Mouse (Mus musculus) intestine, postnatal 0 days (tissue): ENCODE measurements around the gene Utp14b. TPM values are rescaled to one million over a fixed set of nuclear protein-coding genes. Genes with fewer than 3 reads are reported as not detected.

ENCODE experiments used
- ATAC-seq: fragments of 200-750 bp; cut with Nextera tagmentation; 2 replicates; pipeline ENCODE4 v1.8.0; 2017; ENCODE audit warnings: mild to moderate bottlenecking, moderate TSS enrichment, moderate library complexity
- H3K27ac ChIP-seq: fragments of 300-500 bp; sonication (generic); 2 replicates; pipeline ENCODE4 v1.5.1; 2014; ENCODE audit warnings: mild to moderate bottlenecking, low read depth, low read length, moderate library complexity
- H3K27me3 ChIP-seq: fragments of 300-500 bp; sonication (generic); replicated peaks from 2 replicates; pipeline ENCODE4 v1.6.1; 2014; ENCODE audit warnings: low read length, mixed read lengths; ENCODE audit not compliant: control insufficient read depth, insufficient read depth
- H3K36me3 ChIP-seq: fragments of 300-500 bp; sonication (generic); 2 replicates; pipeline ENCODE4 v1.6.1; 2014; ENCODE audit warnings: mild to moderate bottlenecking, moderate library complexity; ENCODE audit not compliant: control insufficient read depth, insufficient read depth
- H3K4me1 ChIP-seq: fragments of 300-500 bp; sonication (generic); replicated peaks from 2 replicates; pipeline ENCODE4 v1.6.1; 2014; ENCODE audit warnings: antibody characterized with exemption, low read length, mixed read lengths; ENCODE audit not compliant: control insufficient read depth, insufficient read depth
- H3K4me2 ChIP-seq: fragments of 300-500 bp; sonication (generic); replicated peaks from 2 replicates; pipeline ENCODE4 v1.6.1; 2014; ENCODE audit warnings: low read depth, mild to moderate bottlenecking, moderate library complexity
- H3K4me3 ChIP-seq: fragments of 300-500 bp; sonication (generic); 2 replicates; pipeline ENCODE4 v1.5.1; 2014; ENCODE audit warnings: low read depth, low read length
- H3K9ac ChIP-seq: fragments of 300-500 bp; sonication (generic); 2 replicates; pipeline ENCODE4 v1.6.1; 2014; ENCODE audit warnings: mild to moderate bottlenecking, low read depth, low read length
- H3K9me3 ChIP-seq: fragments of 300-500 bp; sonication (generic); 2 replicates; pipeline ENCODE4 v1.6.1; 2016; ENCODE audit warnings: mixed run types; ENCODE audit not compliant: control insufficient read depth
- CTCF ChIP-seq: sonication (generic); IDR thresholded peaks from 2 replicates; pipeline ENCODE4 v1.5.1; 2016; ENCODE audit warnings: low read depth, mild to moderate bottlenecking, control low read depth, antibody characterized with exemption, moderate library complexity
- whole genome bisulfite sequencing: fragments of 180-500 bp; shearing (Covaris S2); extraction: QIAGEN DNeasy Blood & Tissue Kit; methylation state at CpG from one replicate; pipeline ENCODE4 v1.1.7; 2014; 5-methylcytosine and 5-hydroxymethylcytosine counted together
- polyA plus RNA-seq: library from polyadenylated mRNA; unstranded; fragments of >200 nt; fragmentation: Nextera tagmentation; extraction: Ambion mirVana; gene quantifications from 2 replicates; pipeline ENCODE4 v1.2.1, GENCODE M21; 2015

Gene Utp14b
- polyA plus RNA-seq, 1 experiment from 2014 or later: 5.1 TPM

- Histone ChIP-seq H3K4me2 (no peak overlapping the region), H3K9ac (no peak overlapping the region), H3K4me1 (no peaks in the 10 kb centered on the region), H3K27me3 (no peaks in the 10 kb centered on the region), H3K36me3 (peaks cover 12% of the 10 kb centered on the region; the same call in 1 of the 2 replicates), H3K9me3 (no peaks in the 10 kb centered on the region), H3K27ac (no peak overlapping the region), H3K4me3 (no peak overlapping the region)
- ATAC-seq: no peak
- 79% methylated on average over 3 of the region's 3 CpGs for WGBS
- no peak for TF ChIP-seq CTCF
Observed at GRCm38 (mm10) chr1:78682291-78682690, 24.5 kb downstream of the Utp14b start.

DNA sequence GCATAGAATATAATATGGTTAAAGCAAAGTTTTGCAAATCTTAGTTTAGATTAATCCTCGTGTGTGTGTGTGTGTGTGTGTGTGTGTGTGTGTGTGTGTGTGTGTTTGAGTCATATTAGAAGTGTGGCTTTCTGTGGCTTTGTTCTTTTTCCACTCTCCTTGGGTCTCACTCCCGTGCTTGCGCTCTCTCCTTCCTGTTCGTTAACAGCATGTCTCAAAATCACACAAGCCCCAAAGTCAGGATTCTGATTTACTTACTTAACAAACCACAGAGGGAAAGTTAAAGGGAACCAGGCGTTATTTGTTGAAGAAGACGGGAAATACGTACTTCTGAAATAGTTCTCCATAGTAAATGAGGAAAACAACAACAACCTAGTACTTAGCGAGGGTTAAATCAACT, 26.3 kb downstream of the Utp14b start:
- H3K9ac ChIP-seq: no peak overlapping the region
- H3K27ac ChIP-seq: no peak overlapping the region
- H3K4me1 ChIP-seq: no peaks in the 10 kb centered on the region
- no peaks in the 10 kb centered on the region for H3K27me3 ChIP-seq
- no peaks in the 10 kb centered on the region for H3K9me3 ChIP-seq
- ATAC-seq: no peak
- H3K4me2 ChIP-seq: no peak overlapping the region
- H3K36me3 ChIP-seq: peaks cover 19% of the 10 kb centered on the region
- H3K4me3 ChIP-seq: no peak overlapping the region
- 88% methylated on average over 8 of the region's 8 CpGs for WGBS
- no peak for TF ChIP-seq CTCF

DNA sequence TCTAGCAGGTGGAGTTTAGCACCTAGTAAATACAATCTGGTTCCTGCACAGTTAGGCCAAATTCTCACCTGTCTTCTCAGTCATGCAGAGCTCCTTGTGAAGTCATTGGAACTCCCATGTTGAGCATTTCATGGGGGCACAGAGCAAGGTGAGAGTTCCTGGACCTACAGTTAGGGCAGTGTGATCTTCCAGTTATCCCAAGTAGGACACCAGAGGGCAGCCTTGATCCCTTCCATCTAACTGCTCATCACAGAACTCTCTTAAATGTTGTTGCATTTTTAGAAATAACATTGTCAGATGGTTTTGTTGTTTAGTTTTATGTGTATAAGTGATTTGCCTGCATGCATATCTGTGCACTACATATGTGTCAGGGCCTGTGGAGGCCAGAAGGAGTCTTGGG, 29.0 kb downstream of the Utp14b start:
- Histone ChIP-seq H3K4me1 (no peaks in the 10 kb centered on the region), H3K4me3 (no peak overlapping the region), H3K9ac (no peak overlapping the region), H3K27me3 (no peaks in the 10 kb centered on the region), H3K4me2 (no peak overlapping the region), H3K27ac (no peak overlapping the region), H3K36me3 (peaks cover 37% of the 10 kb centered on the region), H3K9me3 (no peaks in the 10 kb centered on the region)
- TF ChIP-seq CTCF: peak; percentile 70
- no peak for ATAC-seq

GRCm38 (mm10) chr1:78688149-78688548, 30.3 kb downstream of the Utp14b start:
- no peak overlapping the region for H3K4me3 ChIP-seq
- no peak overlapping the region for H3K9ac ChIP-seq
- no peaks in the 10 kb centered on the region for H3K27me3 ChIP-seq
- H3K27ac ChIP-seq: no peak overlapping the region
- no peaks in the 10 kb centered on the region for H3K4me1 ChIP-seq
- no peaks in the 10 kb centered on the region for H3K9me3 ChIP-seq
- H3K36me3 ChIP-seq: peaks cover 46% of the 10 kb centered on the region
- 91% methylated on average over 7 of the region's 7 CpGs for WGBS
- ATAC-seq: no peak
- TF ChIP-seq CTCF: peak; percentile 49; the same call in 1 of the 2 replicates
- no peak overlapping the region for H3K4me2 ChIP-seq

GRCm38 (mm10) chr1:78694503-78695258, 36.8 kb downstream of the Utp14b start:
- WGBS: 88% methylated on average over 9 of the region's 9 CpGs
- peaks cover 82% of the 10 kb centered on the region for H3K36me3 ChIP-seq
- no peak for ATAC-seq
- no peak overlapping the region for H3K27ac ChIP-seq
- H3K4me1 ChIP-seq: no peaks in the 10 kb centered on the region
- no peak overlapping the region for H3K4me2 ChIP-seq
- H3K9me3 ChIP-seq: no peaks in the 10 kb centered on the region
- no peak overlapping the region for H3K9ac ChIP-seq
- no peaks in the 10 kb centered on the region for H3K27me3 ChIP-seq
- no peak for TF ChIP-seq CTCF
- H3K4me3 ChIP-seq: no peak overlapping the region

- WGBS: 71% methylated on average over 2 of the region's 2 CpGs
- Histone ChIP-seq H3K9me3 (no peaks in the 10 kb centered on the region), H3K4me3 (no peak overlapping the region), H3K27ac (no peak overlapping the region), H3K4me1 (no peaks in the 10 kb centered on the region), H3K9ac (no peak overlapping the region), H3K36me3 (peaks cover 76% of the 10 kb centered on the region), H3K4me2 (no peak overlapping the region), H3K27me3 (no peaks in the 10 kb centered on the region)
- no peak for ATAC-seq
- no peak for TF ChIP-seq CTCF
Observed at GRCm38 (mm10) chr1:78696305-78696704, 38.5 kb downstream of the Utp14b start.
